8 mouse cellular contexts compared by ENCODE assay signal in genomic region chr10:24711071-24711470, GRCm38 (mm10). TPM values are rescaled to one million over a fixed set of nuclear protein-coding genes. Genes with fewer than 3 reads are reported as not detected.
DNase-seq lines count a peak whose midpoint lies in the region; ATAC-seq lines count a peak whose summit lies in the region.

No protein-coding gene starts in this region.

- H3K27ac ChIP-seq in heart, embryonic 13.5 days (replicated peaks), result no peak overlapping the region
- no peak overlapping the region for H3K27ac ChIP-seq in limb, embryonic 13.5 days
- H3K27ac ChIP-seq in neural tube, embryonic 15.5 days (replicated peaks), result no peak overlapping the region

- peak; percentile 17 for DNase-seq in embryo, embryonic 10 days (ENCODE audit: low spot score)
- no peak for DNase-seq in embryo, embryonic 9.5 days (ENCODE audit: extremely low spot score)
- DNase-seq in ES-CJ7 (ENCODE audit: low read depth, low spot score), result peak; percentile 5
- DNase-seq in adrenal gland, adult 2 months, result no peak
- DNase-seq in left cerebral cortex, adult 9 months (ENCODE audit: low spot score in 2 of 2), result no peak

- peak overlapping the region; percentile 86 for H3K9ac ChIP-seq in heart, embryonic 13.5 days
- peak overlapping the region; percentile 70 for H3K9ac ChIP-seq in limb, embryonic 13.5 days
- H3K9ac ChIP-seq in neural tube, embryonic 15.5 days (replicated peaks), result peak overlapping the region; percentile 61

- ATAC-seq in heart, embryonic 13.5 days (ENCODE audit: extremely low read depth, insufficient number of reproducible peaks, low FRiP score, low TSS enrichment), result no peak
- ATAC-seq in limb, embryonic 13.5 days (ENCODE audit: low FRiP score, low read depth), result no peak
- peak; percentile 58 for ATAC-seq in neural tube, embryonic 15.5 days (ENCODE audit: low FRiP score)

- peaks cover 17% of the 10 kb centered on the region for H3K27me3 ChIP-seq in heart, embryonic 13.5 days (replicated peaks)
- H3K27me3 ChIP-seq in limb, embryonic 13.5 days, result peaks cover 8% of the 10 kb centered on the region; the same call in 1 of the 2 replicates
- peaks cover 8% of the 10 kb centered on the region; the same call in 1 of the 2 replicates for H3K27me3 ChIP-seq in neural tube, embryonic 15.5 days (replicated peaks)

- H3K36me3 ChIP-seq in heart, embryonic 13.5 days, result no peaks in the 10 kb centered on the region
- H3K36me3 ChIP-seq in limb, embryonic 13.5 days, result no peaks in the 10 kb centered on the region
- no peaks in the 10 kb centered on the region for H3K36me3 ChIP-seq in neural tube, embryonic 15.5 days

- no peaks in the 10 kb centered on the region for H3K9me3 ChIP-seq in heart, embryonic 13.5 days
- H3K9me3 ChIP-seq in limb, embryonic 13.5 days, result no peaks in the 10 kb centered on the region
- no peaks in the 10 kb centered on the region for H3K9me3 ChIP-seq in neural tube, embryonic 15.5 days (replicated peaks)

- 25% methylated on average over 10 of the region's 10 CpGs for WGBS in heart, embryonic 13.5 days
- WGBS in limb, embryonic 13.5 days, result 19% methylated on average over 10 of the region's 10 CpGs
- WGBS in neural tube, embryonic 15.5 days, result 14% methylated on average over 10 of the region's 10 CpGs

- peaks cover 6% of the 10 kb centered on the region; the same call in 1 of the 2 replicates for H3K4me1 ChIP-seq in heart, embryonic 13.5 days
- H3K4me1 ChIP-seq in limb, embryonic 13.5 days, result peaks cover 9% of the 10 kb centered on the region
- peaks cover 12% of the 10 kb centered on the region for H3K4me1 ChIP-seq in neural tube, embryonic 15.5 days

- peak overlapping the region; percentile 98 for H3K4me2 ChIP-seq in heart, embryonic 13.5 days
- H3K4me2 ChIP-seq in limb, embryonic 13.5 days (replicated peaks), result peak overlapping the region; percentile 91
- peak overlapping the region; percentile 99 for H3K4me2 ChIP-seq in neural tube, embryonic 15.5 days

- peak overlapping the region; percentile 79 for H3K4me3 ChIP-seq in heart, embryonic 13.5 days
- peak overlapping the region; percentile 63 for H3K4me3 ChIP-seq in limb, embryonic 13.5 days
- peak overlapping the region; percentile 70 for H3K4me3 ChIP-seq in neural tube, embryonic 15.5 days (replicated peaks)

RNA-seq across cellular contexts. Expression of gene Enpp1, which starts 0.9 kb away (rescaled TPM):
- 4.1 and 4.3 TPM in 2 replicates for polyA plus RNA-seq in heart, embryonic 13.5 days (2015; fragmentation: Nextera tagmentation; extraction: Ambion mirVana)
- 5.0 and 6.0 TPM in 2 replicates for polyA plus RNA-seq in limb, embryonic 13.5 days (2015; fragmentation: Nextera tagmentation; extraction: Ambion mirVana)
- 3.4 and 3.6 TPM in 2 replicates for polyA plus RNA-seq in neural tube, embryonic 15.5 days (2015; fragmentation: Nextera tagmentation; extraction: Ambion mirVana)
- 1 to 10 TPM; 2.9 to 3.5 TPM for total RNA-seq in adrenal gland, adult 2 months (2021)
- 0.18 and 0.39 TPM in 2 replicates for polyA plus RNA-seq in adrenal gland, adult 2 months (2012; rRNA removed)

Comparison
In these comparisons a context has a peak if more than half of its experiments do, and no peak if none do; other contexts are left out.
1. DNase-seq: peak in embryo, embryonic 10 days (single experiment) and ES-CJ7 (single experiment); none in embryo, embryonic 9.5 days (single experiment), adrenal gland, adult 2 months (single experiment) and left cerebral cortex, adult 9 months (0 of 2).
2. Peak in every context shown above with its lines, with median percentiles within 50 percentile points of each other: H3K4me2 ChIP-seq, H3K4me3 ChIP-seq and H3K9ac ChIP-seq.